Mouse (Mus musculus) liver, postnatal 0 days (tissue): ENCODE data around the gene Tgfbi. TPM values are rescaled to one million over a fixed set of nuclear protein-coding genes. Genes with fewer than 3 reads are reported as not detected.

Experiments
- ATAC-seq: fragments of 200-750 bp; cut with Nextera tagmentation; 2 replicates; pipeline ENCODE4 v1.8.0; 2017; ENCODE audit warnings: mild to moderate bottlenecking, moderate library complexity
- DNase-seq: peaks from one replicate; pipeline ENCODE4 v3.0.0-alpha.2; 2016
- H3K27ac ChIP-seq: fragments of 300-500 bp; sonication (generic); 2 replicates; pipeline ENCODE4 v1.5.1; 2014; ENCODE audit warnings: antibody characterized with exemption, moderate library complexity, mild to moderate bottlenecking, low read depth
- H3K27me3 ChIP-seq: fragments of 300-500 bp; sonication (generic); 2 replicates; pipeline ENCODE4 v1.6.1; 2014; ENCODE audit warnings: low read length, control low read depth, mixed read lengths; ENCODE audit not compliant: insufficient read depth
- H3K36me3 ChIP-seq: fragments of 300-500 bp; sonication (generic); replicated peaks from 2 replicates; pipeline ENCODE4 v1.6.1; 2014; ENCODE audit warnings: mild to moderate bottlenecking, control low read depth, low read length, moderate library complexity, mixed read lengths; ENCODE audit not compliant: insufficient read depth
- H3K4me1 ChIP-seq: fragments of 300-500 bp; sonication (generic); 2 replicates; pipeline ENCODE4 v1.6.1; 2014; ENCODE audit warnings: antibody characterized with exemption, mild to moderate bottlenecking, control low read depth; ENCODE audit not compliant: insufficient read depth
- H3K4me2 ChIP-seq: fragments of 300-500 bp; sonication (generic); 2 replicates; pipeline ENCODE4 v1.6.1; 2014; ENCODE audit warnings: low read depth, mild to moderate bottlenecking, low read length, moderate library complexity, mixed read lengths
- H3K4me3 ChIP-seq: fragments of 300-500 bp; sonication (generic); 2 replicates; pipeline ENCODE4 v1.5.1; 2014; ENCODE audit warnings: low read depth, low read length
- H3K9ac ChIP-seq: fragments of 300-500 bp; sonication (generic); replicated peaks from 2 replicates; pipeline ENCODE4 v1.6.1; 2014; ENCODE audit warnings: mild to moderate bottlenecking, moderate library complexity
- H3K9me3 ChIP-seq: fragments of 300-500 bp; sonication (generic); 2 replicates; pipeline ENCODE4 v1.6.1; 2016; ENCODE audit warnings: mild to moderate bottlenecking, control low read depth, low read length, mixed read lengths
- CTCF ChIP-seq: sonication (generic); IDR thresholded peaks from 2 replicates; pipeline ENCODE4 v1.5.1; 2016; ENCODE audit warnings: antibody characterized with exemption, low read depth
- EP300 ChIP-seq: IDR thresholded peaks from 2 replicates; pipeline ENCODE4 v1.6.1; 2016; ENCODE audit warnings: antibody characterized with exemption, low read depth, mild to moderate bottlenecking
- WGBS: fragments of 180-500 bp; shearing (Covaris S2); extraction: QIAGEN DNeasy Blood & Tissue Kit; methylation state at CpG from one replicate; pipeline ENCODE4 v1.1.7; 2014; ENCODE audit not compliant: insufficient replicate concordance; 5-methylcytosine and 5-hydroxymethylcytosine counted together
- polyA plus RNA-seq: library from polyadenylated mRNA; unstranded; fragments of >200 nt; fragmentation: Nextera tagmentation; extraction: Ambion mirVana; gene quantifications from 2 replicates; pipeline ENCODE4 v1.2.1, GENCODE M21; 2015

The Tgfbi gene
- polyA plus RNA-seq, 1 experiment from 2014 or later = 26.8 TPM

DNA sequence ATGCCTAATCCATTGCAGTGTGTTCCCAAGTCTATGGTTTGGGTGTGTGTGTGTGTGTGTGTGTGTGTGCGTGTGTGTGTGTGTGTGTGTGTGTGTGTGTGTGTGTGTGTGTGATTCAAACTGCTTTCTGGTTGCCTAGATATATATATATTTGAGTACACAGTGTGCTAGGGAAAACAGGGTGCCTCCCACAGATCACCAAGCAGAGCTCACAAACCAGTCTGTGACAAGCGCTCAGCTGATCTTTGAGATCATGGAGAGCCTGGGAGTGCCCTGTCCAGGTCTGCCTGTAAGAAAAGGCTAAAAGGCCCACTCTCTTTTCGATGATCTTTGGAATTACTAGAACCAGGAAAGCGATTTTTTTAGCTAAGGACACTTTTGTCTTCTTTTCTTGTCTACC is 34.2 kb upstream of the Tgfbi start:
- Histone ChIP-seq H3K4me1 (peaks cover 2% of the 10 kb centered on the region; the same call in 1 of the 2 replicates), H3K27ac (no peak overlapping the region), H3K36me3 (no peaks in the 10 kb centered on the region), H3K4me3 (no peak overlapping the region), H3K4me2 (no peak overlapping the region), H3K9ac (no peak overlapping the region), H3K27me3 (no peaks in the 10 kb centered on the region), H3K9me3 (no peaks in the 10 kb centered on the region)
- DNase-seq (no peak), ATAC-seq (no peak)
- TF ChIP-seq EP300 (no peak), CTCF (no peak)
- 57% methylated on average over 4 of the region's 4 CpGs for WGBS

DNA sequence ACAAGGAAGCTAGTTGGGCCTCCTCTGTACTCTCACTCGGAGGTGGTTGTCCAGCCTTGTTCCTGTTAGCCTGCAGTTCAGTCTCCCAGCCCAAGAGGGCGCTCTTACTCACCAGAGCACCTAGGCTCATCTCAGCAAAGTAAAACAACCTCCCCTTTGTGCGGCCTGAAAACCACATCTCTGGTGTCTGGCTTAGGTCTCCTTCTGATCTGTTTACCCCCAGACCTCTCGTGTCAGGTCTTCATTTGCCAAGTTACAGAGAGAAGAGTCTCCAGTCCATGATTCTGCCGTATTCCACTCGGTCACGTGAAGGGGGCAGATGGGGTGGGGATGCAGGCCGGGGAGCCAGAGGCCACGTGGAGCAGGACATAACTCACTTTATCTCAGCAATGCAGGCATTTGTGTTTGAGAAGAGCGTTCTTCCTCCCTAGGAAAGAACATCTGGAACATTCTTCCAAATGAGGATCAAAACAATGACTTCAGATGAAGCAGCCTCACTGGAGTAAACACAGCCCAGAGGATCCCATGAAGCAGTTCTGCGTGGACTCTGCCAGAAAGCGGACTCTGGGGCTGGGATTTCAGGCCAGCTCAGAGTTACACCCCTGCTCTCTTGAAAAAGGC is 33.5 kb upstream of the Tgfbi start:
- H3K36me3 ChIP-seq = no peaks in the 10 kb centered on the region
- peaks cover 2% of the 10 kb centered on the region; the same call in 1 of the 2 replicates for H3K4me1 ChIP-seq
- H3K27ac ChIP-seq = no peak overlapping the region
- no peak overlapping the region for H3K4me2 ChIP-seq
- ATAC-seq = peak; percentile 53; the same call in 1 of the 2 replicates
- TF ChIP-seq EP300 = no peak
- TF ChIP-seq CTCF = peak; percentile 93
- DNase-seq = peak; percentile 82
- WGBS = 51% methylated on average over 12 of the region's 12 CpGs
- H3K27me3 ChIP-seq = no peaks in the 10 kb centered on the region
- no peak overlapping the region for H3K4me3 ChIP-seq
- H3K9ac ChIP-seq = no peak overlapping the region
- H3K9me3 ChIP-seq = no peaks in the 10 kb centered on the region

- Histone ChIP-seq H3K4me1 (peaks cover 3% of the 10 kb centered on the region; the same call in 1 of the 2 replicates), H3K27ac (no peak overlapping the region), H3K9ac (no peak overlapping the region), H3K4me3 (no peak overlapping the region), H3K36me3 (no peaks in the 10 kb centered on the region), H3K27me3 (no peaks in the 10 kb centered on the region), H3K4me2 (no peak overlapping the region), H3K9me3 (no peaks in the 10 kb centered on the region)
- DNase-seq = no peak
- ATAC-seq = no peak
- 79% methylated on average over 5 of the region's 5 CpGs for WGBS
- TF ChIP-seq CTCF (peak; percentile 22; the same call in 1 of the 2 replicates), EP300 (no peak)
Measured at GRCm38 (mm10) chr13:56578097-56578496, 31.2 kb upstream of the Tgfbi start.

- Histone ChIP-seq H3K27me3 (no peaks in the 10 kb centered on the region), H3K4me3 (no peak overlapping the region), H3K36me3 (no peaks in the 10 kb centered on the region), H3K4me2 (no peak overlapping the region), H3K4me1 (peaks cover 3% of the 10 kb centered on the region; the same call in 1 of the 2 replicates), H3K27ac (no peak overlapping the region), H3K9me3 (no peaks in the 10 kb centered on the region), H3K9ac (no peak overlapping the region)
- TF ChIP-seq EP300 = no peak
- TF ChIP-seq CTCF = no peak
- DNase-seq (no peak), ATAC-seq (no peak)
- WGBS = 75% methylated on average over 5 of the region's 5 CpGs
Measured at GRCm38 (mm10) chr13:56580450-56580849, 28.9 kb upstream of the Tgfbi start.

GRCm38 (mm10) chr13:56581512-56581911 is 27.8 kb upstream of the Tgfbi start:
- TF ChIP-seq EP300 (no peak), CTCF (no peak)
- Histone ChIP-seq H3K27me3 (no peaks in the 10 kb centered on the region), H3K4me1 (peaks cover 3% of the 10 kb centered on the region; the same call in 1 of the 2 replicates), H3K4me3 (no peak overlapping the region), H3K9ac (no peak overlapping the region), H3K4me2 (no peak overlapping the region), H3K27ac (no peak overlapping the region), H3K9me3 (no peaks in the 10 kb centered on the region), H3K36me3 (no peaks in the 10 kb centered on the region)
- DNase-seq = no peak
- ATAC-seq = no peak
- WGBS = 63% methylated on average over 3 of the region's 3 CpGs

GRCm38 (mm10) chr13:56581961-56582434 is 27.3 kb upstream of the Tgfbi start:
- no peak for DNase-seq
- H3K4me2 ChIP-seq = no peak overlapping the region

More at GRCm38 (mm10) chr13:56581961-56582434, 27.3 kb upstream of the Tgfbi start:
- Histone ChIP-seq H3K9me3 (no peaks in the 10 kb centered on the region), H3K27ac (no peak overlapping the region), H3K27me3 (no peaks in the 10 kb centered on the region), H3K4me1 (peaks cover 3% of the 10 kb centered on the region; the same call in 1 of the 2 replicates), H3K9ac (peak overlapping the region; percentile 26; the same call in 1 of the 2 replicates), H3K36me3 (no peaks in the 10 kb centered on the region), H3K4me3 (no peak overlapping the region)
- ATAC-seq = peak; percentile 15; the same call in 1 of the 2 replicates
- WGBS = 7% methylated on average over 6 of the region's 6 CpGs
- TF ChIP-seq CTCF = no peak
- no peak for TF ChIP-seq EP300
